Mouse (Mus musculus) forebrain, embryonic 12.5 days (tissue): ENCODE measurements around the gene Cdc42bpa. TPM values are rescaled to one million over a fixed set of nuclear protein-coding genes. Genes with fewer than 3 reads are reported as not detected.

Source experiments
- ATAC-seq: fragments of 200-750 bp; cut with Nextera tagmentation; 2 replicates; pipeline ENCODE4 v1.8.0; 2017; ENCODE audit warnings: moderate TSS enrichment; ENCODE audit not compliant: low FRiP score
- H3K27ac ChIP-seq: fragments of 300-500 bp; sonication (generic); 2 replicates; pipeline ENCODE4 v1.5.1; 2016; ENCODE audit warnings: mild to moderate bottlenecking
- H3K27me3 ChIP-seq: fragments of 300-500 bp; sonication (generic); 2 replicates; pipeline ENCODE4 v1.6.1; 2016; ENCODE audit warnings: mild to moderate bottlenecking
- H3K36me3 ChIP-seq: fragments of 300-500 bp; sonication (generic); replicated peaks from 2 replicates; pipeline ENCODE4 v1.6.1; 2016; ENCODE audit warnings: mild to moderate bottlenecking
- H3K4me1 ChIP-seq: fragments of 300-500 bp; sonication (generic); 2 replicates; pipeline ENCODE4 v1.6.1; 2016
- H3K4me2 ChIP-seq: fragments of 300-500 bp; sonication (generic); 2 replicates; pipeline ENCODE4 v1.6.1; 2016; ENCODE audit warnings: mild to moderate bottlenecking, moderate library complexity
- H3K4me3 ChIP-seq: fragments of 300-500 bp; sonication (generic); replicated peaks from 2 replicates; pipeline ENCODE4 v1.5.1; 2016; ENCODE audit warnings: mild to moderate bottlenecking
- H3K9ac ChIP-seq: fragments of 300-500 bp; sonication (generic); 2 replicates; pipeline ENCODE4 v1.6.1; 2016; ENCODE audit warnings: mild to moderate bottlenecking
- H3K9me3 ChIP-seq: fragments of 300-500 bp; sonication (generic); 2 replicates; pipeline ENCODE4 v1.6.1; 2016
- WGBS: fragments of 180-500 bp; shearing (Covaris S2); methylation state at CpG from one replicate; pipeline ENCODE4 v1.1.7; 2016; 5-methylcytosine and 5-hydroxymethylcytosine counted together
- polyA plus RNA-seq: library from polyadenylated mRNA; unstranded; fragments of >200 nt; fragmentation: Nextera tagmentation; extraction: Ambion mirVana; gene quantifications from 2 replicates; pipeline ENCODE4 v1.2.1, GENCODE M21; 2016

Cdc42bpa gene
- polyA plus RNA-seq: 18.5 and 24.0 TPM in 2 replicates

- Histone ChIP-seq H3K27ac (peak within 1 kb of the TSS; percentile 95), H3K27me3 (peaks cover 5% of the 10 kb centered on the region; the same call in 1 of the 2 replicates), H3K4me3 (peak within 1 kb of the TSS; percentile 78), H3K9me3 (no peaks in the 10 kb centered on the region), H3K36me3 (no peaks in the 10 kb centered on the region), H3K4me2 (peak within 1 kb of the TSS; percentile 77), H3K9ac (peak within 1 kb of the TSS; percentile 95), H3K4me1 (peaks cover 34% of the 10 kb centered on the region)
- peak; percentile 93 for ATAC-seq
- WGBS: under 1% methylated on average over 81 of the region's 128 CpGs
These were observed at the start of gene Cdc42bpa for GRCm38 (mm10) chr1:179959721-179960542. Gene Cdc42bpa (plus strand): TSS chr1:179960472.

GRCm38 (mm10) chr1:179913471-179913870, 46.8 kb upstream of the Cdc42bpa start:
- Histone ChIP-seq H3K4me2 (no peak overlapping the region), H3K27me3 (no peaks in the 10 kb centered on the region), H3K9me3 (no peaks in the 10 kb centered on the region), H3K27ac (no peak overlapping the region), H3K36me3 (no peaks in the 10 kb centered on the region), H3K4me1 (0 out of 2 replicates have a peak, but pooled peaks cover 4% of the 10 kb centered on the region), H3K9ac (no peak overlapping the region), H3K4me3 (no peak overlapping the region)
- ATAC-seq: no peak
- 90% methylated on average over 4 of the region's 4 CpGs for WGBS

GRCm38 (mm10) chr1:179917036-179917435, 43.2 kb upstream of the Cdc42bpa start:
- Histone ChIP-seq H3K9ac (no peak overlapping the region), H3K4me2 (no peak overlapping the region), H3K9me3 (no peaks in the 10 kb centered on the region), H3K4me3 (no peak overlapping the region), H3K27me3 (no peaks in the 10 kb centered on the region), H3K36me3 (no peaks in the 10 kb centered on the region), H3K4me1 (0 out of 2 replicates have a peak, but pooled peaks cover 4% of the 10 kb centered on the region), H3K27ac (no peak overlapping the region)
- 67% methylated on average over 4 of the region's 4 CpGs for WGBS
- ATAC-seq: no peak

- no peak for ATAC-seq
- no peaks in the 10 kb centered on the region for H3K9me3 ChIP-seq
- no peak overlapping the region for H3K4me3 ChIP-seq
- H3K4me1 ChIP-seq: 0 out of 2 replicates have a peak, but pooled peaks cover 4% of the 10 kb centered on the region
- no peak overlapping the region for H3K27ac ChIP-seq
- H3K9ac ChIP-seq: no peak overlapping the region
- 87% methylated on average over 11 of the region's 11 CpGs for WGBS
- H3K36me3 ChIP-seq: no peaks in the 10 kb centered on the region
- no peak overlapping the region for H3K4me2 ChIP-seq
- H3K27me3 ChIP-seq: no peaks in the 10 kb centered on the region
These were observed 42.8 kb upstream of the Cdc42bpa start for GRCm38 (mm10) chr1:179917481-179917880.

- WGBS: 89% methylated on average over 8 of the region's 8 CpGs
- Histone ChIP-seq H3K36me3 (no peaks in the 10 kb centered on the region), H3K9ac (no peak overlapping the region), H3K4me3 (no peak overlapping the region), H3K4me2 (no peak overlapping the region), H3K9me3 (no peaks in the 10 kb centered on the region), H3K27ac (no peak overlapping the region), H3K4me1 (no peaks in the 10 kb centered on the region), H3K27me3 (no peaks in the 10 kb centered on the region; the same call in 1 of the 2 replicates)
- no peak for ATAC-seq
These were observed 40.4 kb upstream of the Cdc42bpa start for GRCm38 (mm10) chr1:179919656-179920436.

- no peak overlapping the region for H3K9ac ChIP-seq
- WGBS: 63% methylated on average over 10 of the region's 10 CpGs
- H3K4me3 ChIP-seq: no peak overlapping the region
- H3K36me3 ChIP-seq: no peaks in the 10 kb centered on the region
- no peak overlapping the region for H3K4me2 ChIP-seq
- no peak for ATAC-seq
- no peaks in the 10 kb centered on the region; the same call in 1 of the 2 replicates for H3K27me3 ChIP-seq
- H3K9me3 ChIP-seq: no peaks in the 10 kb centered on the region
- no peak overlapping the region for H3K27ac ChIP-seq
- no peaks in the 10 kb centered on the region for H3K4me1 ChIP-seq
These were observed 36.4 kb upstream of the Cdc42bpa start for GRCm38 (mm10) chr1:179923661-179924405.

GRCm38 (mm10) chr1:179926240-179926639, 34.0 kb upstream of the Cdc42bpa start:
- Histone ChIP-seq H3K9me3 (no peaks in the 10 kb centered on the region), H3K4me1 (no peaks in the 10 kb centered on the region)
- WGBS: 61% methylated on average over 6 of the region's 6 CpGs

GRCm38 (mm10) chr1:179927102-179927501, 33.2 kb upstream of the Cdc42bpa start:
- Histone ChIP-seq H3K9ac (no peak overlapping the region), H3K9me3 (no peaks in the 10 kb centered on the region), H3K27me3 (no peaks in the 10 kb centered on the region; the same call in 1 of the 2 replicates), H3K4me3 (no peak overlapping the region), H3K4me2 (no peak overlapping the region), H3K36me3 (no peaks in the 10 kb centered on the region), H3K27ac (no peak overlapping the region), H3K4me1 (no peaks in the 10 kb centered on the region)
- no peak for ATAC-seq
- 86% methylated on average over 6 of the region's 6 CpGs for WGBS

More at GRCm38 (mm10) chr1:179926240-179926639, 34.0 kb upstream of the Cdc42bpa start:
- Histone ChIP-seq H3K9ac (no peak overlapping the region), H3K27me3 (no peaks in the 10 kb centered on the region; the same call in 1 of the 2 replicates), H3K27ac (no peak overlapping the region), H3K4me3 (no peak overlapping the region), H3K36me3 (no peaks in the 10 kb centered on the region), H3K4me2 (no peak overlapping the region)
- no peak for ATAC-seq

- H3K27me3 ChIP-seq: no peaks in the 10 kb centered on the region
- no peak overlapping the region for H3K9ac ChIP-seq
- no peak overlapping the region for H3K4me2 ChIP-seq
- no peaks in the 10 kb centered on the region for H3K9me3 ChIP-seq
- no peak overlapping the region for H3K27ac ChIP-seq
- no peak for ATAC-seq
- no peaks in the 10 kb centered on the region for H3K4me1 ChIP-seq
- 65% methylated on average over 7 of the region's 7 CpGs for WGBS
- no peaks in the 10 kb centered on the region for H3K36me3 ChIP-seq
- H3K4me3 ChIP-seq: no peak overlapping the region
These were observed 31.4 kb upstream of the Cdc42bpa start for GRCm38 (mm10) chr1:179928822-179929221.

GRCm38 (mm10) chr1:179931247-179931646, 29.0 kb upstream of the Cdc42bpa start:
- Histone ChIP-seq H3K4me1 (no peaks in the 10 kb centered on the region), H3K4me3 (no peak overlapping the region), H3K27me3 (no peaks in the 10 kb centered on the region), H3K9me3 (no peaks in the 10 kb centered on the region), H3K27ac (no peak overlapping the region), H3K9ac (no peak overlapping the region), H3K36me3 (no peaks in the 10 kb centered on the region), H3K4me2 (no peak overlapping the region)
- 76% methylated on average over 3 of the region's 3 CpGs for WGBS
- ATAC-seq: no peak

- Histone ChIP-seq H3K9me3 (no peaks in the 10 kb centered on the region), H3K4me2 (no peak overlapping the region), H3K4me3 (no peak overlapping the region), H3K27ac (no peak overlapping the region), H3K27me3 (no peaks in the 10 kb centered on the region), H3K4me1 (no peaks in the 10 kb centered on the region), H3K36me3 (no peaks in the 10 kb centered on the region), H3K9ac (no peak overlapping the region)
- WGBS: 92% methylated on average over 3 of the region's 3 CpGs
- ATAC-seq: no peak
These were observed 26.2 kb upstream of the Cdc42bpa start for GRCm38 (mm10) chr1:179934064-179934463.
